Mouse (Mus musculus): ENCODE measurements around the gene Zkscan4.

- no peak for TF ChIP-seq MYOD1 (IDR thresholded peaks at IDR 0.05; ENCODE audit: control insufficient read depth, insufficient read length, low read depth)
- TF ChIP-seq USF1 (IDR thresholded peaks at IDR 0.05; ENCODE audit: low read depth) = no peak
- no peak for TF ChIP-seq CTCF (IDR thresholded peaks at IDR 0.05; ENCODE audit: control insufficient read depth, insufficient read depth, insufficient read length)
- TF ChIP-seq MAX (IDR thresholded peaks at IDR 0.05) = no peak
- TF ChIP-seq MYOG (IDR thresholded peaks at IDR 0.05; ENCODE audit: control insufficient read depth, extremely low read depth, insufficient read length) = no peak
- no peak for TF ChIP-seq FOSL1 (IDR thresholded peaks at IDR 0.05; ENCODE audit: insufficient read depth, low read length, poor library complexity, severe bottlenecking)
- TF ChIP-seq CEBPB (IDR thresholded peaks at IDR 0.05; ENCODE audit: low read depth) = no peak
These were observed 24.6 kb upstream of the Zkscan4 start for GRCm38 (mm10) chr13:21454133-21454532.
